Mouse (Mus musculus): Measurements from ENCODE around the gene Ttc12. TPM values are rescaled to one million over a fixed set of nuclear protein-coding genes. Genes with fewer than 3 reads are reported as not detected.

Ttc12 gene
- polyA plus RNA-seq, 1 experiment from 2014 or later = 0.15 TPM

- Histone ChIP-seq H3K4me2 (ENCODE audit: low read depth, low read length) (no peak overlapping the region), H3K9ac (replicated peaks) (no peak overlapping the region), H3K9me3 (ENCODE audit: low read length) (no peaks in the 10 kb centered on the region), H3K4me3 (ENCODE audit: low read depth, low read length) (no peak overlapping the region), H3K27me3 (ENCODE audit: insufficient read depth, low read length) (no peaks in the 10 kb centered on the region), H3K4me1 (ENCODE audit: insufficient read depth) (no peaks in the 10 kb centered on the region), H3K36me3 (replicated peaks; ENCODE audit: insufficient read depth, low read length) (no peaks in the 10 kb centered on the region), H3K27ac (ENCODE audit: low read depth) (no peak overlapping the region)
- no peak for ATAC-seq
- TF ChIP-seq EP300 (IDR thresholded peaks at IDR 0.05; ENCODE audit: low read depth) (no peak), CTCF (IDR thresholded peaks at IDR 0.05; ENCODE audit: low read depth) (no peak)
- WGBS (ENCODE audit: insufficient replicate concordance) = 33% methylated on average over 1 of the region's 1 CpGs
- DNase-seq = no peak
Measured at GRCm38 (mm10) chr9:49425585-49425984, 60.4 kb downstream of the Ttc12 start.

GRCm38 (mm10) chr9:49423866-49424265, 62.2 kb downstream of the Ttc12 start:
- Histone ChIP-seq H3K4me3 (ENCODE audit: low read depth, low read length) (no peak overlapping the region), H3K4me2 (ENCODE audit: low read depth, low read length) (no peak overlapping the region), H3K9ac (replicated peaks) (no peak overlapping the region), H3K27ac (ENCODE audit: low read depth) (no peak overlapping the region), H3K4me1 (ENCODE audit: insufficient read depth) (no peaks in the 10 kb centered on the region), H3K9me3 (ENCODE audit: low read length) (no peaks in the 10 kb centered on the region), H3K36me3 (replicated peaks; ENCODE audit: insufficient read depth, low read length) (no peaks in the 10 kb centered on the region), H3K27me3 (ENCODE audit: insufficient read depth, low read length) (no peaks in the 10 kb centered on the region)
- WGBS (ENCODE audit: insufficient replicate concordance) = 82% methylated on average over 5 of the region's 5 CpGs
- TF ChIP-seq EP300 (IDR thresholded peaks at IDR 0.05; ENCODE audit: low read depth) (no peak), CTCF (IDR thresholded peaks at IDR 0.05; ENCODE audit: low read depth) (no peak)
- ATAC-seq = no peak
- DNase-seq = no peak

DNA sequence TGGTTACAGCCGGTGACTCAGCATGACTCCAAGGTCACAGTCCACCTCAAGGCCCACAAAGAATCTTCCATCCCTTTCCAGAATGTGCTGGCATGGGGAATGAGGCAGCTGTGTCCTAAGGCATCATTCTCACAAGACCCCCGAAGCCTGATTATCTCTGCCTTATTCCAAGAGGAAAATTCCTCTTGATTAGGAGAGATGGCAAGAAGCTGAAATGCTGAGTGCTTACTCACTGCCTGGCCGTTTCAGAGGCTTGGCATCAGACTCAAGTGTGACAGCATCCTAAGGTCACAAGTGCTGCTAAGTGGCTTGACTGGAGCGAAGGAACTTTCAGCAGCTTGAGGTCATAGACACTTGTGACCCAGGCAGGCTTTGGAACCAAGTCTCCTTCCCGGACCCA, 75.4 kb downstream of the Ttc12 start:
- TF ChIP-seq CTCF (IDR thresholded peaks at IDR 0.05; ENCODE audit: low read depth) = no peak
- no peak for TF ChIP-seq EP300 (IDR thresholded peaks at IDR 0.05; ENCODE audit: low read depth)
- WGBS (ENCODE audit: insufficient replicate concordance) = 66% methylated on average over 5 of the region's 5 CpGs

GRCm38 (mm10) chr9:49407028-49407427, 79.0 kb downstream of the Ttc12 start:
- DNase-seq (no peak), ATAC-seq (no peak)
- no peaks in the 10 kb centered on the region for H3K36me3 ChIP-seq (replicated peaks; ENCODE audit: insufficient read depth, low read length)
- H3K27ac ChIP-seq (ENCODE audit: low read depth) = no peak overlapping the region
- no peak overlapping the region for H3K9ac ChIP-seq (replicated peaks)
- H3K4me2 ChIP-seq (ENCODE audit: low read depth, low read length) = no peak overlapping the region
- H3K4me3 ChIP-seq (ENCODE audit: low read depth, low read length) = no peak overlapping the region
- 82% methylated on average over 5 of the region's 5 CpGs for WGBS (ENCODE audit: insufficient replicate concordance)
- H3K9me3 ChIP-seq (ENCODE audit: low read length) = no peaks in the 10 kb centered on the region; the same call in 1 of the 2 replicates
- no peaks in the 10 kb centered on the region for H3K27me3 ChIP-seq (ENCODE audit: insufficient read depth, low read length)
- H3K4me1 ChIP-seq (ENCODE audit: insufficient read depth) = no peaks in the 10 kb centered on the region
- no peak for TF ChIP-seq CTCF (IDR thresholded peaks at IDR 0.05; ENCODE audit: low read depth)

More for the DNA sequence above, 75.4 kb downstream of the Ttc12 start:
- Histone ChIP-seq H3K4me2 (ENCODE audit: low read depth, low read length) (no peak overlapping the region), H3K9me3 (ENCODE audit: low read length) (no peaks in the 10 kb centered on the region), H3K36me3 (replicated peaks; ENCODE audit: insufficient read depth, low read length) (no peaks in the 10 kb centered on the region), H3K27me3 (ENCODE audit: insufficient read depth, low read length) (no peaks in the 10 kb centered on the region), H3K27ac (ENCODE audit: low read depth) (no peak overlapping the region), H3K4me3 (ENCODE audit: low read depth, low read length) (no peak overlapping the region), H3K9ac (replicated peaks) (no peak overlapping the region), H3K4me1 (ENCODE audit: insufficient read depth) (no peaks in the 10 kb centered on the region)
- ATAC-seq = no peak
- no peak for DNase-seq

DNA sequence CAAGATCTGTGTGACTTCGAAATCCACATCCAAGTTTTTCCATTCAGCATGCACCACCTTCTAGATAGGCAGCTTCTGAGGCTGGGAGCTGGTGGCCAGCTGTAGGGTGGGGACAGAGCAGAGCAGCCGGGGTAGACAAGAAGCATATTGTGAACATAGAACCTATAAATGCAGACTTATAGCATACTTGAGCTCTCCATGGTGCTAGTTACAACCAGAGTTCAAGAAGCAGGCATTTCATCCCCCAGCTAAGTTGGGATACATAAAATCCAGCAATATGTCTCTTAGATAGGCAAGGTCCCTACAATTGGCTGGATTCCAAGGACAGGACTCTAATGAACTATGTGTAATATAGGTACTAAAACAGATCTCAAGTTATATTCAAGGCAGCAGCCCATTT, 82.3 kb downstream of the Ttc12 start:
- Histone ChIP-seq H3K4me3 (ENCODE audit: low read depth, low read length) (no peak overlapping the region), H3K36me3 (replicated peaks; ENCODE audit: insufficient read depth, low read length) (no peaks in the 10 kb centered on the region), H3K27ac (ENCODE audit: low read depth) (no peak overlapping the region), H3K9ac (replicated peaks) (no peak overlapping the region), H3K9me3 (ENCODE audit: low read length) (no peaks in the 10 kb centered on the region; the same call in 1 of the 2 replicates), H3K4me1 (ENCODE audit: insufficient read depth) (no peaks in the 10 kb centered on the region), H3K4me2 (ENCODE audit: low read depth, low read length) (no peak overlapping the region), H3K27me3 (ENCODE audit: insufficient read depth, low read length) (no peaks in the 10 kb centered on the region)
- no peak for ATAC-seq
- no peak for DNase-seq
- WGBS (ENCODE audit: insufficient replicate concordance) = 66% methylated on average over 2 of the region's 2 CpGs
- TF ChIP-seq CTCF (IDR thresholded peaks at IDR 0.05; ENCODE audit: low read depth) (no peak), EP300 (IDR thresholded peaks at IDR 0.05; ENCODE audit: low read depth) (no peak)

DNA sequence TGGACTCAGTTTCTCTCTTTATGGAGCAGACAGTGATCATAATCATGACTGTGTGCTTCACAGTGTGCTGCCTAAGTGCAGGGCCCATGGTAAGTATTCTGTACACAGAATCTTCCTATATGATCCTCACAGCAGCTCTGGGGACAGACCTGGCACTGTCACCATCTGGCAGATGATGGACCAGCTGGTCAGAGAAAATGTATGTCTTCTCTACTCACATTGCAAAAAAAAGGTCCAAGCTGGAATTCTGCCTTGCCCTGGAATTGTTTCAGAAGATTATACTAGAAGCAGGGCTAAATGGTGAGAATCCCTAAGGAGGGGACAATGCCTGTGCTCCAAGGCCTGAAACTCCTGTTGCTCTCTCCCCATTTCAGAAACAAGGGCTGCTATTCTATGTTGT, 90.0 kb downstream of the Ttc12 start:
- Histone ChIP-seq H3K9ac (replicated peaks) (no peak overlapping the region), H3K4me2 (ENCODE audit: low read depth, low read length) (no peak overlapping the region), H3K4me3 (ENCODE audit: low read depth, low read length) (no peak overlapping the region), H3K4me1 (ENCODE audit: insufficient read depth) (no peaks in the 10 kb centered on the region), H3K36me3 (replicated peaks; ENCODE audit: insufficient read depth, low read length) (no peaks in the 10 kb centered on the region), H3K27ac (ENCODE audit: low read depth) (no peak overlapping the region), H3K9me3 (ENCODE audit: low read length) (no peaks in the 10 kb centered on the region), H3K27me3 (ENCODE audit: insufficient read depth, low read length) (no peaks in the 10 kb centered on the region)
- ATAC-seq = no peak
- DNase-seq = no peak
- no peak for TF ChIP-seq EP300 (IDR thresholded peaks at IDR 0.05; ENCODE audit: low read depth)
- no peak for TF ChIP-seq CTCF (IDR thresholded peaks at IDR 0.05; ENCODE audit: low read depth)

GRCm38 (mm10) chr9:49392242-49392641, 93.8 kb downstream of the Ttc12 start:
- WGBS (ENCODE audit: insufficient replicate concordance) = 59% methylated on average over 2 of the region's 2 CpGs
- no peak overlapping the region for H3K9ac ChIP-seq (replicated peaks)
- no peaks in the 10 kb centered on the region for H3K9me3 ChIP-seq (ENCODE audit: low read length)
- DNase-seq (no peak), ATAC-seq (no peak)
- H3K4me1 ChIP-seq (ENCODE audit: insufficient read depth) = no peaks in the 10 kb centered on the region
- no peak overlapping the region for H3K4me3 ChIP-seq (ENCODE audit: low read depth, low read length)
- H3K4me2 ChIP-seq (ENCODE audit: low read depth, low read length) = no peak overlapping the region
- no peak overlapping the region for H3K27ac ChIP-seq (ENCODE audit: low read depth)
- no peak for TF ChIP-seq EP300 (IDR thresholded peaks at IDR 0.05; ENCODE audit: low read depth)
- no peak for TF ChIP-seq CTCF (IDR thresholded peaks at IDR 0.05; ENCODE audit: low read depth)
- H3K36me3 ChIP-seq (replicated peaks; ENCODE audit: insufficient read depth, low read length) = no peaks in the 10 kb centered on the region
- H3K27me3 ChIP-seq (ENCODE audit: insufficient read depth, low read length) = no peaks in the 10 kb centered on the region

Other genes starting within 250 kb of the Ttc12 start
- not detected in 2 replicates for gene Gm4894, start 235.7 kb downstream of the Ttc12 start, polyA plus RNA-seq (2015; fragmentation: Nextera tagmentation; extraction: Ambion mirVana)
- not detected in 2 replicates for gene Drd2, start 145.6 kb downstream of the Ttc12 start, polyA plus RNA-seq (2015; fragmentation: Nextera tagmentation; extraction: Ambion mirVana)
- gene Ankk1, start 59.2 kb downstream of the Ttc12 start, polyA plus RNA-seq (2015; fragmentation: Nextera tagmentation; extraction: Ambion mirVana) = not detected in 2 replicates

All from liver, postnatal 0 days (tissue).